Mouse (Mus musculus): ENCODE measurements around the gene Olfr1475.
"Not testable (repeated sequence)": the region's sequence is repeated elsewhere in the genome, so short reads cannot be mapped to it uniquely, and the experiment has no call there.

The Olfr1475 gene

DNA sequence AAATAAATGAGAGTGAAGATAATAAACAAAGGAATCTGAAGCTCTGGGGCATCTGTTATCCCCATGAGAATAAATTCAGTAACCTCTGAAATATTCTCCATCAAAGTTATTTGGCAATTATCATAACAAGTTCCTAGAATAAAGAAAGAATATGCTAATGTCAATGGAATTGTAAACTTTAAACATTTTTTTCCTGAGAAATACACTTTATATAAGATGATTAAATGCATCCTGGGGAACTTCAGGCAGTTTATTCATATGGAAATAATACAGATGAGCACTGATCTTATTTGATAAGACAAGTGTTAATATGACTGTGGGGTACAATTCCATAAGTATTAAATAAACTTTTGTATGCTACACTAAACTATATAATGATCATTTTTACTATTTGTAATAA, at the start of gene Olfr1475:
Gene Olfr1475, minus strand, starts transcription at position 101 of the 400 bp plus-strand sequence.
- DNase-seq (ENCODE audit: low spot score in 2 of 2) = no peak

DNA sequence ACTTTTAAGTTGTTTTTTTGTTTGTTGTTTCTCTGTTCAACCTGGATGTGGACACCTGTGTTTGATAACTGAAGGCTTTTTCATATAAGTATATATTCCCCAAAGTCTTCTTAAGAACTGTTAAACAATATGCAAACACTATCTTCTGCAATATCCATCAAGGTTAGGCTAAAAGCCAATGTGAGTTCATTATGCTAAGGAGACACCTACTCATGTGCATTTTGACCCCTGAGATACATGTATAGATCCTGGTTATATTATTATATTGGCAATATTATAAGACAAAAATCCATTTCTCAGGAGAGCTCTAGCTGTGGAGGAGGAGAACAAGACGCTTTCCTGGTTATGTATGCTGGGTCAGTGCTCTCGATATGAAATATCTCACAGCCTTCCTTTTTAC, 47.6 kb upstream of the Olfr1475 start, which contains the start of gene Olfr1480:
Gene Olfr1480, plus strand, starts transcription at position 301 of the 400 bp plus-strand sequence.
- DNase-seq (ENCODE audit: low spot score in 2 of 2) = no peak

DNA sequence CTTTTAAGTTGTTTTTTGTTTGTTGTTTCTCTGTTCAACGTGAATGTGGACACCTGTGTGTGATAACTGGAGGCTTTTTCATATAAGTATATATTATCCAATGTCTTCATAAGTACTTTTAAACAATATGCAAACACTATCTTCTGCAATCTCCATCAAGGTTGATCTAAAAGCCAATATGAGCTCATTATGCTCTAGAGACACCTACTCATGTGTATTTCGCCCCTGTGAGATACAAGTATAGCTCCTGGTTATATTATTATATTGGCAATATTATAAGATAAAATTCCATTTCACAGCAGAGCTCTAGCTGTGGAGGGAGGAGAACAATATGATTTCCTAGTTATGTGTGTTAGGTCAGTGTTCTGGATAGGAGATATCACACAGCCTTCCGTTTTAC, 20.2 kb upstream of the Olfr1475 start, which contains the start of gene Olfr1477:
Gene Olfr1477, plus strand, starts transcription at position 301 of the 400 bp plus-strand sequence.
- no peak for DNase-seq (ENCODE audit: low spot score in 2 of 2)

DNA sequence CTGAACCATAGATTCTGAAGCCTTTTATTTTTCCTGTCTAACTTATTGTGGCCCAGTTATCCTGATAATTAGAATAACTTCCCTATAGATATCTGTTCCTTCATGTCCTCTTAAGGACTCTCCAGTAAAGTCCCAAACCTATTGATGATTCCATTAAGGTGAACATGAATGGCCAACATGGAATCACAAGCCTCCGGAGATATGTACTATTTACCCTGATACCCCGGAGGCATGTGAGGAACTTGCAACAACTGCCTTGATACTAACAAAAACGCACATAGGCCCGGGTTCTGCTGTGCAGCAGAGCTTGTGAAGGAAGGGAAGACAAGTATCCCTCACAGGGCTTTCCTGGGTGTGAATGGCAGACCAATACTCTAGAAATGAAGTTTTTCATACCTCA, 10.7 kb downstream of the Olfr1475 start, which contains the start of gene Olfr1474:
Gene Olfr1474, plus strand, starts transcription at position 301 of the 400 bp plus-strand sequence.
- not testable (repeated sequence) for DNase-seq (ENCODE audit: low spot score in 2 of 2)

DNA sequence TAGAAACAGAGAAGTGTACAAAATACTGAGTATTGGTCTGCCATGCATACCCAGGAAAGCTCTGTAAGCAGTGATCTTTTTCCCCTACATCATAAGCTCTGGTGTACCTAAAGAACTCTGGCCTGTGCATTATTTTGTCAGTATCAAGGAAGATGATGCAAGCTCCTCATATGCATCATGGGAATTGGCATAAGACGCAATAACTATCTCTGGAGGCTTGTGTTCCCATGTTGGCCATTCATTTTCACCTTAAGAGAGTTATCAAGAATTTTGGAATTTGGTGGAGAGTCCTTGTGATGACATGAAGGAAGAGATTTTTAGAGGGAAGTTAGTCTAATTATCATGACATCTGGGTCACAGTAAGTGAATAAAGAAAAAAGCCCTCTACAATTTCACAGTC, 24.0 kb downstream of the Olfr1475 start, which contains the start of gene Olfr1472:
Gene Olfr1472, minus strand, starts transcription at position 101 of the 400 bp plus-strand sequence.
- no peak for DNase-seq (ENCODE audit: low spot score in 2 of 2)

DNA sequence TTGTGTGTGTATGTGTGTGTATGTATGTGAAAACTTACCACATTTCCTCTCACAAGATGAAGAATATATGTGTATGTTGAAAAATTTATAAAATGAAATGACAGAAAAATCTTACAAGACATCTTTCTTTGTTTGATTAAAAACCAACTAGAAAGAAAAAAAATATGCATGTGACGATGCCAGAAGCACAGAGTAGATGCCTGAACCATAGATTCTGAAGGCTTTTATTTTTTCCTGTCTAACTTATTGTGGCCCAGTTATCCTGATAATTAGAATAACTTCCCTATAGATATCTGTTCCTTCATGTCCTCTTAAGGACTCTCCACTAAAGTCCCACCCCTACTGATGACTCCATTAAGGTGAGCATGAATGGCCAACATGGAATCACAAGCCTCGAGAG, 36.9 kb downstream of the Olfr1475 start, which contains the start of gene Olfr1471:
Gene Olfr1471, plus strand, starts transcription at position 301 of the 400 bp plus-strand sequence.
- DNase-seq (ENCODE audit: low spot score in 2 of 2) = not testable (repeated sequence)
